Mouse (Mus musculus): ENCODE results near the gene Aif1. TPM values are rescaled to one million over a fixed set of nuclear protein-coding genes. Genes with fewer than 3 reads are reported as not detected.

Gene Aif1
- polyA plus RNA-seq (2015; fragmentation: Nextera tagmentation; extraction: Ambion mirVana): 6.2 and 6.9 TPM in 2 replicates

- Histone ChIP-seq H3K27me3 (ENCODE audit: control insufficient read depth, insufficient read depth, low read depth, low read length) (no peaks in the 10 kb centered on the region), H3K36me3 (ENCODE audit: control insufficient read depth, insufficient read depth, low read length) (no peaks in the 10 kb centered on the region), H3K27ac (ENCODE audit: low read length) (no peak within 1 kb of the TSS), H3K4me1 (ENCODE audit: control insufficient read depth, insufficient read depth, low read length) (no peaks in the 10 kb centered on the region), H3K4me2 (ENCODE audit: low read length) (no peak within 1 kb of the TSS), H3K9ac (ENCODE audit: low read depth, low read length) (no peak within 1 kb of the TSS), H3K9me3 (replicated peaks; ENCODE audit: control insufficient read depth, low read length, poor library complexity, severe bottlenecking) (no peaks in the 10 kb centered on the region), H3K4me3 (ENCODE audit: low read depth, low read length) (no peak within 1 kb of the TSS)
- ATAC-seq: no peak
- whole genome bisulfite sequencing: 29% methylated on average over 2 of the region's 2 CpGs
Observed at GRCm38 (mm10) chr17:35175968-35176367, at the start of gene Aif1. Gene Aif1, minus strand, starts transcription at chr17:35176068.

DNA sequence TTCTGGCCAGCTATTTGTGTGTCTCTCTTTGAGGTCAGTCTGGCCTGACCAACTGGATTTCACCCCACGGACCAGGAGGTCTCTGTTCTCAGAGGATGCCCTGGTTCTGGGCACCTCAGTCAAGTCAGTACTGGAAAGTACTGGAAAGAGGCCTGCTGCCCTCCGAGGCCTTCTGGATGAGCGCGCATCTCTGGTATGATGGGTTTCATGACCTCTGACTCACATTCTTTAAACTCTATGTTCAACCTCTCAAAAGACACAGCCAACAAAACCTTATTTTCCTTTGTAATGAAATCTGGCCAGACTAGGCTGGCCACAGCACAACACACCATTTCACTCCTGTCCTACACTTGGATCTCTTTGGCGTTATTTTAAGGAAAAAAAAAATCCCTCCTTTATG, 49.6 kb upstream of the Aif1 start:
- no peak overlapping the region for H3K9ac ChIP-seq (ENCODE audit: low read depth, low read length)
- no peak overlapping the region for H3K4me2 ChIP-seq (ENCODE audit: low read length)
- H3K36me3 ChIP-seq (ENCODE audit: control insufficient read depth, insufficient read depth, low read length): peaks cover 10% of the 10 kb centered on the region
- no peaks in the 10 kb centered on the region for H3K4me1 ChIP-seq (ENCODE audit: control insufficient read depth, insufficient read depth, low read length)
- H3K27ac ChIP-seq (ENCODE audit: low read length): no peak overlapping the region
- no peak overlapping the region for H3K4me3 ChIP-seq (ENCODE audit: low read depth, low read length)
- no peaks in the 10 kb centered on the region for H3K9me3 ChIP-seq (replicated peaks; ENCODE audit: control insufficient read depth, low read length, poor library complexity, severe bottlenecking)
- no peaks in the 10 kb centered on the region for H3K27me3 ChIP-seq (ENCODE audit: control insufficient read depth, insufficient read depth, low read depth, low read length)
- WGBS: 96% methylated on average over 5 of the region's 5 CpGs
- ATAC-seq: no peak

GRCm38 (mm10) chr17:35224641-35225040, 48.8 kb upstream of the Aif1 start:
- no peak for ATAC-seq
- Histone ChIP-seq H3K4me2 (ENCODE audit: low read length) (no peak overlapping the region), H3K4me3 (ENCODE audit: low read depth, low read length) (no peak overlapping the region), H3K4me1 (ENCODE audit: control insufficient read depth, insufficient read depth, low read length) (no peaks in the 10 kb centered on the region), H3K27me3 (ENCODE audit: control insufficient read depth, insufficient read depth, low read depth, low read length) (no peaks in the 10 kb centered on the region), H3K9me3 (replicated peaks; ENCODE audit: control insufficient read depth, low read length, poor library complexity, severe bottlenecking) (no peaks in the 10 kb centered on the region), H3K27ac (ENCODE audit: low read length) (no peak overlapping the region), H3K9ac (ENCODE audit: low read depth, low read length) (no peak overlapping the region), H3K36me3 (ENCODE audit: control insufficient read depth, insufficient read depth, low read length) (peaks cover 15% of the 10 kb centered on the region)
- 92% methylated on average over 4 of the region's 4 CpGs for WGBS

DNA sequence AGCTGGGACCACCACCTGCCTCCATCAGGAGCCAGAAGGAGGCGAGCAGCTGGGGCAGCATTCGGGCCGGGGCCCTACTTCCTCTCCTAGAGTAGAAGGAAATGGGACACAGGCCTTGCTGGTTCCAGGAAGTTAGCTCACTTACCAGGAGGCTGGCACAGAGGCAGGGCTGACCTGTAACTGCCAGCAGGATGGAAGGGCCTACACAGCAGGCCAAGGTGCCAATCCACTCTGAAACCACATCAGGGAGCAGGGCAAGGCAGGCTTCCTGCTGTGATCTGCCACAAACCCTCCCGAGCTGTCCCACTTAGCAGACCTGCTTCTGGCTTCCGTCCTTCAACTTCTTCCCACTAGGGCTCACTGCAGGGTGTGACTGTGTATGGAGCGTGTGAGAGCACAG, 46.4 kb upstream of the Aif1 start:
- H3K9ac ChIP-seq (ENCODE audit: low read depth, low read length): no peak overlapping the region
- no peak overlapping the region for H3K27ac ChIP-seq (ENCODE audit: low read length)
- no peak overlapping the region for H3K4me2 ChIP-seq (ENCODE audit: low read length)
- no peaks in the 10 kb centered on the region for H3K27me3 ChIP-seq (ENCODE audit: control insufficient read depth, insufficient read depth, low read depth, low read length)
- WGBS: 86% methylated on average over 6 of the region's 6 CpGs
- no peak for ATAC-seq
- H3K9me3 ChIP-seq (replicated peaks; ENCODE audit: control insufficient read depth, low read length, poor library complexity, severe bottlenecking): no peaks in the 10 kb centered on the region
- peaks cover 11% of the 10 kb centered on the region; the same call in 1 of the 2 replicates for H3K36me3 ChIP-seq (ENCODE audit: control insufficient read depth, insufficient read depth, low read length)
- H3K4me3 ChIP-seq (ENCODE audit: low read depth, low read length): no peak overlapping the region
- no peaks in the 10 kb centered on the region for H3K4me1 ChIP-seq (ENCODE audit: control insufficient read depth, insufficient read depth, low read length)

- Histone ChIP-seq H3K27me3 (ENCODE audit: control insufficient read depth, insufficient read depth, low read depth, low read length) (no peaks in the 10 kb centered on the region), H3K9me3 (replicated peaks; ENCODE audit: control insufficient read depth, low read length, poor library complexity, severe bottlenecking) (no peaks in the 10 kb centered on the region), H3K4me3 (ENCODE audit: low read depth, low read length) (no peak within 1 kb of the TSS), H3K4me2 (ENCODE audit: low read length) (no peak within 1 kb of the TSS), H3K27ac (ENCODE audit: low read length) (no peak within 1 kb of the TSS), H3K36me3 (ENCODE audit: control insufficient read depth, insufficient read depth, low read length) (peaks cover 11% of the 10 kb centered on the region; the same call in 1 of the 2 replicates), H3K9ac (ENCODE audit: low read depth, low read length) (no peak within 1 kb of the TSS), H3K4me1 (ENCODE audit: control insufficient read depth, insufficient read depth, low read length) (no peaks in the 10 kb centered on the region)
- ATAC-seq: no peak
- WGBS: 77% methylated on average over 28 of the region's 28 CpGs
Observed at GRCm38 (mm10) chr17:35220156-35220952, 44.5 kb upstream of the Aif1 start, which contains the start of gene Gm16181. Gene Gm16181, plus strand, starts transcription at chr17:35220834.

DNA sequence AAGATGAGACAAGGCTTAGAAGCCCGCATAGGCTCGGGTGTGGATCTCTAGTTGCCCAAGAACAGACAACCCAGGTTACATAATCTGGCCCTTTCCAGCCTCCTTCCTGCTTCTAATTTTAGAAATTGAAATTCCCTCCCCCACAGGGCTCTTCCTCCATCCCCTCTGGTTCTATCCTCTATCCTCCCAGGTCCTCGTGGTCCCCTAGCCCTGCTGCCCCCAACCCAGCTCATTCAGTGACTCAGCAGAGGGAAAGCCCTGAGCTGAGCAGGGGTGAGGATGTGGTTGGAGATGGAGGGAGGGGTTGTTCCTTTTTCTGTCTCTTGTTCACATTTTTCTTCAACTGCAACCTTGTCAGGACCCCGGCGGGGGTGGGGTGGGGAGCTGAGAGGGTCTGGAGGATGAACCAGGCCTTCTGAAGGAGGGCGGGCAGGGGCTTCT, 43.8 kb upstream of the Aif1 start:
- no peak for ATAC-seq
- WGBS: 91% methylated on average over 6 of the region's 6 CpGs
- Histone ChIP-seq H3K9ac (ENCODE audit: low read depth, low read length) (no peak overlapping the region), H3K9me3 (replicated peaks; ENCODE audit: control insufficient read depth, low read length, poor library complexity, severe bottlenecking) (no peaks in the 10 kb centered on the region), H3K4me2 (ENCODE audit: low read length) (no peak overlapping the region), H3K36me3 (ENCODE audit: control insufficient read depth, insufficient read depth, low read length) (peaks cover 8% of the 10 kb centered on the region; the same call in 1 of the 2 replicates), H3K4me1 (ENCODE audit: control insufficient read depth, insufficient read depth, low read length) (no peaks in the 10 kb centered on the region), H3K27ac (ENCODE audit: low read length) (no peak overlapping the region), H3K27me3 (ENCODE audit: control insufficient read depth, insufficient read depth, low read depth, low read length) (no peaks in the 10 kb centered on the region), H3K4me3 (ENCODE audit: low read depth, low read length) (no peak overlapping the region)

DNA sequence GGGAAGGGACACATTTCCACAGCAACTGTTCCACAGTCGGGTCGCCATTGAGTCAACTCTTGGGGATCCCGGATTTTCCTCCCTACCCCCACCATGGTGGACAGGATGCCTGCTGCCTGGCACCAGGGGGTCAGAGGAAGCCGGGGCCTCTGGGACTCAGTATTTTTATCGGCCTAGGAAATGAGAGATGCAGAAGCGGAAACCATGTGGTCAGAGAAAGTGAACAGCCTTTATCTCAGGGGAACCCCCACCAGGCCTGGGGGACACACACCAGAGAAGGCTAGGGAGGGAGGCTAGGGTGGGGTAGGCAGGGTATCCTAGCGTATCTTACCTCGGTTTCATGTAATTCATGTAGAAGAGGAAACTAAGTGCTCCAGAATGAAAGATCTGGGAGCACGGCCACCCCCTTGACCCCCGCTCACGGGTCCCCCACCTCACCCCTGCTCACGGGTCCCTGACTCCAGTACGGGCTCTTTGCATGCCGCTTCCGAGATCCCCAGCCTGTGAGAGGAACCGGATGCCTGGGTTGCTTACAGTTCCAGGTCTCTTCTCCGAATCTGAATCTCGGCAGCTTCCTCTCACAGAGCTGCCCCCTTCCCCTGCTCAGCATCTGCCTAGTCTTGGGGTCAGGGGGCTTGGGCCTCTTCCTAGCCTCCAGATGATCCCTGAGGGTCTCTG, 42.8 kb upstream of the Aif1 start:
- Histone ChIP-seq H3K36me3 (ENCODE audit: control insufficient read depth, insufficient read depth, low read length) (peaks cover 8% of the 10 kb centered on the region; the same call in 1 of the 2 replicates), H3K4me3 (ENCODE audit: low read depth, low read length) (no peak overlapping the region)

DNA sequence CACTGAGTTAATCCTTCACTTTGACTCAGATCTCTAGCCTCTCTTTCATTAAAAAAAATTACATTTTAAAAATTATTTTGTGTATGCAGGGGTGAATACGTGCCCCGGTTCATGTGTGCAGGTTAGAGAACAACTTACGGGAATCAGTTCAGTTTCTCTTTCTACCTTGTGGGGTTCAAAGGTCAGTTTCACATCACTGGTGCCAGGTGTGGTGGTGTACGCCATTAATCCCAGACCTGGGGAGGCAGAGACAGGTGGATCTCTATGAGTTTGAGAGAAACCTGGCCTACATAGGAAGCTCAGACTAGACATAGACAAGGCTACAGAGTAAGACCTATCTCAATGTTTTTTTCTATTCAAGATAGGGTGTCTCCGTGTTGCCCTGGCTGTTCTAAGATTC, 37.2 kb upstream of the Aif1 start:
- 97% methylated on average over 5 of the region's 5 CpGs for WGBS
- no peak for ATAC-seq

More for the DNA sequence above, 42.8 kb upstream of the Aif1 start:
- WGBS: 85% methylated on average over 18 of the region's 18 CpGs
- no peak overlapping the region for H3K27ac ChIP-seq (ENCODE audit: low read length)
- no peaks in the 10 kb centered on the region for H3K9me3 ChIP-seq (replicated peaks; ENCODE audit: control insufficient read depth, low read length, poor library complexity, severe bottlenecking)
- H3K27me3 ChIP-seq (ENCODE audit: control insufficient read depth, insufficient read depth, low read depth, low read length): no peaks in the 10 kb centered on the region
- no peak overlapping the region for H3K9ac ChIP-seq (ENCODE audit: low read depth, low read length)
- H3K4me2 ChIP-seq (ENCODE audit: low read length): no peak overlapping the region
- no peaks in the 10 kb centered on the region for H3K4me1 ChIP-seq (ENCODE audit: control insufficient read depth, insufficient read depth, low read length)
- ATAC-seq: no peak

DNA sequence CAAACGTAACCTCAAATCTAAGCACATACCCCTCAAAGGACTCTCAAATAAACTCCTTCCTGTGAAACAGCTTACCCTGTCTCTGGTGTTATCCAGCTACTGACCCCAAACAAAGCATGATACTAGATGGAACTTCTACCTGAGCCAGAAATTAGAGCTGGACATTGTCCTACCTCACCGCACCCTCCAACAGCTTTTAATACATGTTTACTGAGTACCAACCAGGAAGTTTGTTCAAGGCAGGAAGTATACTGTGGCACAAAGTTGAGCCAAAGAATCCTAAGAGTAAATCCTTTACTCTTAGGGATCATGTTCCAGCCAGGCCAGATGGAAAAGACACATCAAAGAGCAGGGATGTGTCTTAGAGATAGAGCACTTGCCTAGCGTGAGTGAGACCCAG, 34.7 kb upstream of the Aif1 start:
- H3K4me1 ChIP-seq (ENCODE audit: control insufficient read depth, insufficient read depth, low read length): no peaks in the 10 kb centered on the region
- no peaks in the 10 kb centered on the region for H3K27me3 ChIP-seq (ENCODE audit: control insufficient read depth, insufficient read depth, low read depth, low read length)
- H3K9ac ChIP-seq (ENCODE audit: low read depth, low read length): no peak overlapping the region
- no peak for ATAC-seq
- no peaks in the 10 kb centered on the region for H3K9me3 ChIP-seq (replicated peaks; ENCODE audit: control insufficient read depth, low read length, poor library complexity, severe bottlenecking)
- no peak overlapping the region for H3K4me3 ChIP-seq (ENCODE audit: low read depth, low read length)
- no peaks in the 10 kb centered on the region for H3K36me3 ChIP-seq (ENCODE audit: control insufficient read depth, insufficient read depth, low read length)
- H3K4me2 ChIP-seq (ENCODE audit: low read length): no peak overlapping the region
- no peak overlapping the region for H3K27ac ChIP-seq (ENCODE audit: low read length)
- WGBS: 79% methylated on average over 3 of the region's 3 CpGs

More for the DNA sequence above, 37.2 kb upstream of the Aif1 start:
- Histone ChIP-seq H3K4me2 (ENCODE audit: low read length) (no peak overlapping the region), H3K36me3 (ENCODE audit: control insufficient read depth, insufficient read depth, low read length) (no peaks in the 10 kb centered on the region), H3K4me3 (ENCODE audit: low read depth, low read length) (no peak overlapping the region), H3K9ac (ENCODE audit: low read depth, low read length) (no peak overlapping the region), H3K27ac (ENCODE audit: low read length) (no peak overlapping the region), H3K27me3 (ENCODE audit: control insufficient read depth, insufficient read depth, low read depth, low read length) (no peaks in the 10 kb centered on the region), H3K4me1 (ENCODE audit: control insufficient read depth, insufficient read depth, low read length) (no peaks in the 10 kb centered on the region), H3K9me3 (replicated peaks; ENCODE audit: control insufficient read depth, low read length, poor library complexity, severe bottlenecking) (no peaks in the 10 kb centered on the region)

Data from midbrain, embryonic 16.5 days (tissue).